Mouse (Mus musculus): ENCODE measurements around the gene Ttc7.

DNA sequence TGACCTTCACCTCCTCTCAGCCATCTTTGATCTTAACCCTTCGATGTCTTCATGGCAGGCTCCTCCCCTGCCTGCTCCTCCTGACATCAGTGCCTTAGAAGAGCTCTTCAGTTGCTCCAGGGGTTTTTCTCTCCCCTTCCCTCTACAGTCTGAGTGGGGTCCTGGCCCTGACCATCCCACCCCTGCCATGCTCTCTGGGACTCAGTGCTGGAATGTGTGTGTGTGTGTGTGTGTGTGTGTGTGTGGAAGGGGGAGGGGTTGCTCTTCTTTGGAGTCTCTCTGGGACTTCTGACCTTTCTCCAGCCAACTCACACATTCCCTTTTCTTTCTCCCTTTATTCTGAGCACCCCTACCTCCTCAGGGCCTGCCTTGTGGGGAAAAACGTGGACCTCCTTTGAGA lies 83.8 kb downstream of the Ttc7 start:
- TF ChIP-seq CTCF (IDR thresholded peaks at IDR 0.05; ENCODE audit: borderline replicate concordance, extremely low read depth, insufficient read depth, insufficient read length), result no peak
- no peak for TF ChIP-seq POLR2A (IDR thresholded peaks at IDR 0.05; ENCODE audit: borderline replicate concordance, extremely low read depth, insufficient read depth, insufficient read length, poor library complexity, severe bottlenecking)

All from brain, embryonic 14.5 days (tissue).